Comparison of ENCODE assay signal across 1 mouse cellular context in the genomic region with DNA sequence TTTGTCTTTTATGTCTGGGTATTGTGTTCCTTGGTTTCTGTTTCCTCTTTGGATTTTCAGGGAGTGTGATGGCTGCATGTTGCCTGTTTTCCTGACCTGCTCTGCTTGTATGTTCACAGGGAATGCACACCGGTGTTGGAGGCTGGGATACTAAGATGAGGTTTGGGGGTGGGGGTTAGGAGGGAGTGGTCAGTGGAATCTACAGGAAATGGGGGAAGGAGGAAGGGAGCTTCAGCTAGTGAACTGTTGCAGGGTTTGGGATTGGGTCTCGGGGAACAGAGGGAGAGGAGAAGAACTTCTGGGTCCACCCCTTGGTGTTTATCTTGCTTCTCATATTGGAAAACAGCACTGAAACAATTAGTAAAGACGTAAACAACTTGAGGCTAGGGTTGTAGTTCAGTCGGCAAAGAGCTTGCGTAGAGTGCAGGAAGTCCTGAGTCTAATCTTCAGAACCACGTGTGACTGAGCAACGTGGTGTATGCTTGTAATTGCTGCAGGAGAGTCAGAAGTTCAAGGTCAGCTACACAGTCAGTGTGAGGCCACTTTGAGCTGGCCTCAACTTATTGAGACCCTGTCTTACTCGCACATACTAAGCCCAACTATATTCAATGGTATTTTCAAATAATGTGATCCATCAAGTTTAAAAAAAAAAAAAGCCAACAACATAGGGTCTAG.
TF ChIP-seq lines count a peak whose summit lies in the region.

No protein-coding gene starts in this region.

TF ChIP-seq in MEL, 35 proteins besides CTCF, POLR2A, EP300 and RAD21:
- TF ChIP-seq GATA1 (IDR thresholded peaks at IDR 0.05; ENCODE audit: low read depth, low read length) (no peak), MAFK (IDR thresholded peaks at IDR 0.05; ENCODE audit: borderline replicate concordance, low read depth, low read length) (no peak), MXI1 (IDR thresholded peaks at IDR 0.05; ENCODE audit: low read depth, low read length) (no peak), HCFC1 (IDR thresholded peaks at IDR 0.05; ENCODE audit: low read depth, low read length) (no peak), TCF12 (IDR thresholded peaks at IDR 0.05; ENCODE audit: low read depth, low read length) (no peak), TBP (IDR thresholded peaks at IDR 0.05; ENCODE audit: low read depth, low read length) (no peak), ZNF384 (IDR thresholded peaks at IDR 0.05; ENCODE audit: low read depth, low read length) (no peak), MEF2A (IDR thresholded peaks at IDR 0.05; ENCODE audit: extremely low read depth, insufficient replicate concordance, low read depth, low read length, poor library complexity, severe bottlenecking) (no peak), ZC3H11A (IDR thresholded peaks at IDR 0.05; ENCODE audit: low read depth, low read length) (no peak), BHLHE40 (IDR thresholded peaks at IDR 0.05; ENCODE audit: borderline replicate concordance, low read depth, low read length) (no peak), RCOR1 (IDR thresholded peaks at IDR 0.05; ENCODE audit: low read depth, low read length) (no peak), MYC (IDR thresholded peaks at IDR 0.05; ENCODE audit: low read depth, low read length) (no peak), E2F4 (IDR thresholded peaks at IDR 0.05; ENCODE audit: borderline replicate concordance, low read depth, low read length) (no peak)
